Mouse (Mus musculus): ENCODE results near the gene Car10. TPM values are rescaled to one million over a fixed set of nuclear protein-coding genes. Genes with fewer than 3 reads are reported as not detected.

Car10 gene
- 0.14 and 0.16 TPM in 2 replicates for polyA plus RNA-seq (2015; fragmentation: Nextera tagmentation; extraction: Ambion mirVana)

GRCm38 (mm10) chr11:93097941-93098828, at the start of gene Car10:
TSS of gene Car10 (plus strand) at chr11:93098028.
- Histone ChIP-seq H3K4me3 (replicated peaks) (peak within 1 kb of the TSS; percentile 39), H3K4me2 (replicated peaks) (peak within 1 kb of the TSS; percentile 82), H3K27ac (no peak within 1 kb of the TSS), H3K4me1 (replicated peaks) (peaks cover 12% of the 10 kb centered on the region; the same call in 1 of the 2 replicates), H3K9me3 (no peaks in the 10 kb centered on the region), H3K27me3 (replicated peaks) (peaks cover 53% of the 10 kb centered on the region), H3K36me3 (no peaks in the 10 kb centered on the region), H3K9ac (no peak within 1 kb of the TSS)
- ATAC-seq, result no peak
- under 1% methylated on average over 46 of the region's 48 CpGs for WGBS

GRCm38 (mm10) chr11:93065021-93065420, 32.8 kb upstream of the Car10 start:
- Histone ChIP-seq H3K9ac (no peak overlapping the region), H3K9me3 (no peaks in the 10 kb centered on the region), H3K4me1 (replicated peaks) (no peaks in the 10 kb centered on the region), H3K36me3 (no peaks in the 10 kb centered on the region), H3K4me3 (replicated peaks) (no peak overlapping the region), H3K27ac (no peak overlapping the region), H3K27me3 (replicated peaks) (no peaks in the 10 kb centered on the region), H3K4me2 (replicated peaks) (no peak overlapping the region)
- WGBS, result 23% methylated on average over 6 of the region's 6 CpGs
- ATAC-seq, result peak; percentile 96

- H3K9me3 ChIP-seq, result no peaks in the 10 kb centered on the region
- H3K9ac ChIP-seq, result no peak overlapping the region
- no peak overlapping the region for H3K4me3 ChIP-seq (replicated peaks)
- WGBS, result 62% methylated on average over 3 of the region's 3 CpGs
- H3K27me3 ChIP-seq (replicated peaks), result no peaks in the 10 kb centered on the region
- H3K27ac ChIP-seq, result no peak overlapping the region
- no peaks in the 10 kb centered on the region for H3K4me1 ChIP-seq (replicated peaks)
- no peak overlapping the region for H3K4me2 ChIP-seq (replicated peaks)
- ATAC-seq, result no peak
- H3K36me3 ChIP-seq, result no peaks in the 10 kb centered on the region
Observed at GRCm38 (mm10) chr11:93065656-93066181, 32.1 kb upstream of the Car10 start.

- peaks cover 12% of the 10 kb centered on the region; the same call in 1 of the 2 replicates for H3K4me1 ChIP-seq (replicated peaks)
- H3K9me3 ChIP-seq, result no peaks in the 10 kb centered on the region
- no peak overlapping the region for H3K27ac ChIP-seq
- H3K9ac ChIP-seq, result no peak overlapping the region
- H3K36me3 ChIP-seq, result no peaks in the 10 kb centered on the region
- H3K27me3 ChIP-seq (replicated peaks), result peaks cover 34% of the 10 kb centered on the region
- 14% methylated on average over 2 of the region's 2 CpGs for WGBS
- H3K4me3 ChIP-seq (replicated peaks), result no peak overlapping the region
- H3K4me2 ChIP-seq (replicated peaks), result no peak overlapping the region
- ATAC-seq, result no peak
Observed at GRCm38 (mm10) chr11:93095588-93095987, 2.2 kb upstream of the Car10 start.

GRCm38 (mm10) chr11:93097001-93097400, 827 bp upstream of the Car10 start:
- H3K9ac ChIP-seq, result no peak overlapping the region
- WGBS, result under 1% methylated on average over 6 of the region's 6 CpGs
- no peaks in the 10 kb centered on the region for H3K9me3 ChIP-seq
- H3K27me3 ChIP-seq (replicated peaks), result peaks cover 47% of the 10 kb centered on the region
- no peak overlapping the region for H3K27ac ChIP-seq
- no peak for ATAC-seq
- H3K4me3 ChIP-seq (replicated peaks), result no peak overlapping the region
- no peak overlapping the region for H3K4me2 ChIP-seq (replicated peaks)
- H3K4me1 ChIP-seq (replicated peaks), result peaks cover 12% of the 10 kb centered on the region; the same call in 1 of the 2 replicates
- no peaks in the 10 kb centered on the region for H3K36me3 ChIP-seq

GRCm38 (mm10) chr11:93097431-93097851, 387 bp upstream of the Car10 start:
- WGBS, result 4% methylated on average over 14 of the region's 14 CpGs
- no peak for ATAC-seq
- no peaks in the 10 kb centered on the region for H3K9me3 ChIP-seq

GRCm38 (mm10) chr11:93098933-93099381, 1.1 kb downstream of the Car10 start:
- ATAC-seq, result 0 out of 2 replicates have a peak, but pooled peaks have one; percentile 8
- H3K4me2 ChIP-seq (replicated peaks), result peak overlapping the region; percentile 82
- 1% methylated on average over 37 of the region's 37 CpGs for WGBS
- H3K36me3 ChIP-seq, result no peaks in the 10 kb centered on the region
- peak overlapping the region; percentile 39 for H3K4me3 ChIP-seq (replicated peaks)
- peaks cover 53% of the 10 kb centered on the region for H3K27me3 ChIP-seq (replicated peaks)
- H3K27ac ChIP-seq, result no peak overlapping the region
- H3K9me3 ChIP-seq, result no peaks in the 10 kb centered on the region
- H3K4me1 ChIP-seq (replicated peaks), result peaks cover 12% of the 10 kb centered on the region; the same call in 1 of the 2 replicates
- no peak overlapping the region for H3K9ac ChIP-seq

More at GRCm38 (mm10) chr11:93097431-93097851, 387 bp upstream of the Car10 start:
- no peaks in the 10 kb centered on the region for H3K36me3 ChIP-seq
- H3K4me1 ChIP-seq (replicated peaks), result peaks cover 12% of the 10 kb centered on the region; the same call in 1 of the 2 replicates
- H3K4me2 ChIP-seq (replicated peaks), result no peak overlapping the region
- no peak overlapping the region for H3K9ac ChIP-seq
- H3K27ac ChIP-seq, result no peak overlapping the region
- peaks cover 52% of the 10 kb centered on the region for H3K27me3 ChIP-seq (replicated peaks)
- H3K4me3 ChIP-seq (replicated peaks), result no peak overlapping the region

GRCm38 (mm10) chr11:93099431-93100370, 1.9 kb downstream of the Car10 start:
- Histone ChIP-seq H3K36me3 (no peaks in the 10 kb centered on the region), H3K9ac (no peak overlapping the region), H3K27ac (no peak overlapping the region), H3K4me3 (replicated peaks) (peak overlapping the region; percentile 39), H3K9me3 (no peaks in the 10 kb centered on the region), H3K4me1 (replicated peaks) (peaks cover 12% of the 10 kb centered on the region; the same call in 1 of the 2 replicates), H3K4me2 (replicated peaks) (peak overlapping the region; percentile 82), H3K27me3 (replicated peaks) (peaks cover 53% of the 10 kb centered on the region)
- no peak; the same call in 1 of the 2 replicates for ATAC-seq
- 1% methylated on average over 53 of the region's 53 CpGs for WGBS

GRCm38 (mm10) chr11:93100606-93101005, 2.8 kb downstream of the Car10 start:
- ATAC-seq, result no peak
- H3K4me3 ChIP-seq (replicated peaks), result no peak overlapping the region
- no peak overlapping the region for H3K27ac ChIP-seq
- no peak overlapping the region for H3K9ac ChIP-seq
- no peak overlapping the region for H3K4me2 ChIP-seq (replicated peaks)
- peaks cover 12% of the 10 kb centered on the region; the same call in 1 of the 2 replicates for H3K4me1 ChIP-seq (replicated peaks)
- H3K27me3 ChIP-seq (replicated peaks), result peaks cover 53% of the 10 kb centered on the region
- no peaks in the 10 kb centered on the region for H3K36me3 ChIP-seq
- 4% methylated on average over 6 of the region's 6 CpGs for WGBS
- no peaks in the 10 kb centered on the region for H3K9me3 ChIP-seq

- ATAC-seq, result no peak
- WGBS, result 13% methylated on average over 2 of the region's 2 CpGs
- Histone ChIP-seq H3K4me1 (replicated peaks) (peaks cover 12% of the 10 kb centered on the region; the same call in 1 of the 2 replicates), H3K4me3 (replicated peaks) (no peak overlapping the region), H3K27ac (no peak overlapping the region), H3K4me2 (replicated peaks) (no peak overlapping the region), H3K9me3 (no peaks in the 10 kb centered on the region), H3K27me3 (replicated peaks) (peaks cover 53% of the 10 kb centered on the region), H3K9ac (no peak overlapping the region), H3K36me3 (no peaks in the 10 kb centered on the region)
Observed at GRCm38 (mm10) chr11:93101106-93101505, 3.3 kb downstream of the Car10 start.

- Histone ChIP-seq H3K27me3 (replicated peaks) (peaks cover 50% of the 10 kb centered on the region), H3K4me2 (replicated peaks) (no peak overlapping the region), H3K4me1 (replicated peaks) (peaks cover 12% of the 10 kb centered on the region; the same call in 1 of the 2 replicates), H3K9ac (no peak overlapping the region), H3K36me3 (no peaks in the 10 kb centered on the region), H3K4me3 (replicated peaks) (no peak overlapping the region), H3K9me3 (no peaks in the 10 kb centered on the region), H3K27ac (no peak overlapping the region)
- ATAC-seq, result no peak
- WGBS, result 77% methylated on average over 9 of the region's 9 CpGs
Observed at GRCm38 (mm10) chr11:93102321-93102720, 4.5 kb downstream of the Car10 start.
